Comparison of ENCODE assay signal across 8 mouse cellular contexts in genomic region chr15:61158041-61158545, GRCm38 (mm10).
DNase-seq lines count a peak whose midpoint lies in the region; ATAC-seq lines count a peak whose summit lies in the region.

No protein-coding gene starts in this region.

- DNase-seq in urinary bladder, postnatal 14 days (ENCODE audit: low spot score), result peak; percentile 23
- no peak for DNase-seq in urinary bladder, postnatal 4 days (ENCODE audit: low spot score in 2 of 2)
- peak; percentile 35 for DNase-seq in heart, postnatal 10 days
- peak; percentile 27 for DNase-seq in layer of hippocampus, adult 11-12 months (ENCODE audit: low spot score)
- no peak for DNase-seq in liver, embryonic 13.5 days
- peak; percentile 21 for DNase-seq in ovary, postnatal 36 days (ENCODE audit: low spot score)

- peak; percentile 79 for ATAC-seq in embryonic facial prominence, embryonic 15.5 days (ENCODE audit: insufficient number of reproducible peaks, low FRiP score, low TSS enrichment, low read depth)
- ATAC-seq in liver, embryonic 13.5 days (ENCODE audit: low read depth), result no peak
- ATAC-seq in granulocyte monocyte progenitor cell, adult 5-6 weeks (replicated peaks; ENCODE audit: poor library complexity, severe bottlenecking), result no peak

- peak overlapping the region; percentile 46 for H3K4me3 ChIP-seq in embryonic facial prominence, embryonic 15.5 days (replicated peaks)
- no peak overlapping the region for H3K4me3 ChIP-seq in liver, embryonic 13.5 days (replicated peaks)

- no peaks in the 10 kb centered on the region for H3K36me3 ChIP-seq in embryonic facial prominence, embryonic 15.5 days
- H3K36me3 ChIP-seq in liver, embryonic 13.5 days, result no peaks in the 10 kb centered on the region

- peaks cover 10% of the 10 kb centered on the region; the same call in 1 of the 2 replicates for H3K4me1 ChIP-seq in embryonic facial prominence, embryonic 15.5 days
- no peaks in the 10 kb centered on the region for H3K4me1 ChIP-seq in liver, embryonic 13.5 days (replicated peaks)

- H3K27me3 ChIP-seq in embryonic facial prominence, embryonic 15.5 days, result 0 out of 2 replicates have a peak, but pooled peaks cover 5% of the 10 kb centered on the region
- no peaks in the 10 kb centered on the region for H3K27me3 ChIP-seq in liver, embryonic 13.5 days

- H3K9me3 ChIP-seq in embryonic facial prominence, embryonic 15.5 days (replicated peaks), result no peaks in the 10 kb centered on the region
- no peaks in the 10 kb centered on the region for H3K9me3 ChIP-seq in liver, embryonic 13.5 days (replicated peaks)

- H3K9ac ChIP-seq in embryonic facial prominence, embryonic 15.5 days, result 0 out of 2 replicates have a peak overlapping the region, but pooled peaks have one; percentile 13
- no peak overlapping the region for H3K9ac ChIP-seq in liver, embryonic 13.5 days

- WGBS in embryonic facial prominence, embryonic 15.5 days, result 1% methylated on average over 13 of the region's 13 CpGs
- 62% methylated on average over 13 of the region's 13 CpGs for WGBS in liver, embryonic 13.5 days (ENCODE audit: insufficient replicate concordance)

- peak overlapping the region; percentile 31 for H3K27ac ChIP-seq in embryonic facial prominence, embryonic 15.5 days (replicated peaks)
- no peak overlapping the region for H3K27ac ChIP-seq in liver, embryonic 13.5 days

- intact Hi-C loops in heart, postnatal 10 days (cut with DNase I), result loop anchor here (10.0 kb wide), 2 partner anchors 377 to 607 kb away; no protein-coding TSS in a partner anchor

- H3K4me2 ChIP-seq in embryonic facial prominence, embryonic 15.5 days (replicated peaks), result peak overlapping the region; percentile 74
- peak overlapping the region; percentile 12; the same call in 1 of the 2 replicates for H3K4me2 ChIP-seq in liver, embryonic 13.5 days

Comparison
In these comparisons a context has a peak if more than half of its experiments do, and no peak if none do; other contexts are left out.
1. DNase-seq: peak in urinary bladder, postnatal 14 days (single experiment), heart, postnatal 10 days (2 of 2), layer of hippocampus, adult 11-12 months (single experiment) and ovary, postnatal 36 days (single experiment); none in urinary bladder, postnatal 4 days (0 of 2) and liver, embryonic 13.5 days (single experiment).